In the genomic region with DNA sequence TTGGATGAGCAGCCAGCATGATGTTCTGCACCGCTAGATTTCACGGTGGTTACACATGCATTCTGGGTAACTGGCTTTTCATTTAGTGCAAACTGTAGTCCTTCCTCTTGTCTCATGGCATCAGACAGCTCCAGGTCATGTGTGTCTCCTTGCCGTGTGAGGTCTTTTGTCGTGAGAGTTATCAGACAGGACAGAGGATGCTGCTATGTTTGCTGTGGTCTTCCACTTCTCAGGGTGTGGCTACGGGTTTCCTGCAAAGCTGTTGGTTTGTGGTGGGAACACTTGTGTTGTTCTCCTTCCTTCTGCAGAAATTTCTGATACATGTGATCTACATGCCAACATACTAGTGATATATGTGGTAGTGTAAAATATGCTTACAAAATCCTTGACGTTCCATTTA, we compare ENCODE assay signal across 22 mouse cellular contexts.
DNase-seq lines count a peak whose midpoint lies in the region; ATAC-seq lines count a peak whose summit lies in the region.
"Had no signal": no experiment of that assay in that cellular context is flagged by ENCODE, and none has a peak within 500 bp of the region (broad histone marks: within the 10 kb centered on the region; RNA-seq: fewer than 3 reads in every experiment).

No protein-coding gene starts in this region.

- 97% methylated on average over 6 of the region's 6 CpGs for WGBS in forebrain, embryonic 14.5 days
- 88% methylated on average over 6 of the region's 6 CpGs for WGBS in kidney, embryonic 15.5 days

- H3K27me3 ChIP-seq in forebrain, embryonic 14.5 days (replicated peaks; ENCODE audit: control insufficient read depth, insufficient read depth, low read length) = no peaks in the 10 kb centered on the region
- H3K27me3 ChIP-seq in kidney, embryonic 15.5 days = no peaks in the 10 kb centered on the region
- H3K27me3 ChIP-seq: embryonic facial prominence, embryonic 12.5 days; hindbrain, embryonic 12.5 days had no signal

- DNase-seq in thymus, postnatal 14 days = peak; percentile 3
- DNase-seq in thymus, postnatal 4 days = no peak
- DNase-seq in naive thymus-derived CD4-positive, alpha-beta T cell, adult 2 months (ENCODE audit: low read depth) = peak; percentile 20
- DNase-seq in lung, postnatal 36 days = no peak
- DNase-seq in forebrain, embryonic 14.5 days (ENCODE audit: low spot score) = no peak
- DNase-seq: adrenal gland, postnatal 10 days; cerebellum, adult 11 months; cerebellum, adult 8-10 months; cerebellum, postnatal 14 days; forebrain, postnatal 0 days; gastrocnemius, postnatal 25 days; heart, adult 18-20 months; heart, postnatal 36 days had no signal

- no peaks in the 10 kb centered on the region for H3K9me3 ChIP-seq in forebrain, embryonic 14.5 days (replicated peaks; ENCODE audit: control insufficient read depth, low read length)
- H3K9me3 ChIP-seq in kidney, embryonic 15.5 days (replicated peaks) = no peaks in the 10 kb centered on the region
- H3K9me3 ChIP-seq: embryonic facial prominence, embryonic 12.5 days; heart, embryonic 10.5 days; hindbrain, embryonic 12.5 days had no signal

- H3K27ac ChIP-seq in forebrain, embryonic 14.5 days (ENCODE audit: low read depth, low read length) = no peak overlapping the region
- no peak overlapping the region for H3K27ac ChIP-seq in kidney, embryonic 15.5 days
- H3K27ac ChIP-seq: embryonic facial prominence, embryonic 12.5 days; heart, embryonic 10.5 days; hindbrain, embryonic 12.5 days had no signal

- no peak overlapping the region for H3K4me2 ChIP-seq in forebrain, embryonic 14.5 days (ENCODE audit: low read length)
- H3K4me2 ChIP-seq in kidney, embryonic 15.5 days = no peak overlapping the region
- H3K4me2 ChIP-seq: embryonic facial prominence, embryonic 12.5 days; hindbrain, embryonic 12.5 days had no signal

- H3K9ac ChIP-seq in forebrain, embryonic 14.5 days (ENCODE audit: low read length) = no peak overlapping the region
- H3K9ac ChIP-seq in kidney, embryonic 15.5 days = no peak overlapping the region
- H3K9ac ChIP-seq: embryonic facial prominence, embryonic 12.5 days; forebrain, postnatal 0 days; hindbrain, embryonic 12.5 days had no signal

- no peaks in the 10 kb centered on the region for H3K36me3 ChIP-seq in forebrain, embryonic 14.5 days (ENCODE audit: control insufficient read depth, insufficient read depth, low read length)
- no peaks in the 10 kb centered on the region for H3K36me3 ChIP-seq in kidney, embryonic 15.5 days
- H3K36me3 ChIP-seq: embryonic facial prominence, embryonic 12.5 days; G1E; heart, embryonic 10.5 days; hindbrain, embryonic 12.5 days had no signal

- no peak overlapping the region for H3K4me3 ChIP-seq in forebrain, embryonic 14.5 days (ENCODE audit: low read depth, low read length)
- no peak overlapping the region for H3K4me3 ChIP-seq in kidney, embryonic 15.5 days (replicated peaks)
- H3K4me3 ChIP-seq: embryonic facial prominence, embryonic 12.5 days; heart, embryonic 10.5 days; hindbrain, embryonic 12.5 days had no signal

- ATAC-seq in common myeloid progenitor, adult 5-6 weeks (replicated peaks; ENCODE audit: low read depth, poor library complexity, severe bottlenecking) = peak; percentile 91
- ATAC-seq in megakaryocyte, adult 5-6 weeks (ENCODE audit: poor library complexity, severe bottlenecking) = peak; percentile 67
- ATAC-seq in forebrain, embryonic 14.5 days = no peak
- no peak for ATAC-seq in kidney, embryonic 15.5 days (replicated peaks; ENCODE audit: low FRiP score)
- ATAC-seq: CD4-positive, CD25-positive, alpha-beta regulatory T cell, adult 4 months; forebrain, postnatal 0 days; hindbrain, embryonic 16.5 days had no signal

- no peaks in the 10 kb centered on the region for H3K4me1 ChIP-seq in forebrain, embryonic 14.5 days (ENCODE audit: control insufficient read depth, insufficient read depth, low read length)
- no peaks in the 10 kb centered on the region for H3K4me1 ChIP-seq in kidney, embryonic 15.5 days
- H3K4me1 ChIP-seq: embryonic facial prominence, embryonic 12.5 days; heart, embryonic 10.5 days; hindbrain, embryonic 12.5 days had no signal

Comparison
In these comparisons a context has a peak if more than half of its experiments do, and no peak if none do; other contexts are left out.
1. DNase-seq: peak in thymus, postnatal 14 days (single experiment) and naive thymus-derived CD4-positive, alpha-beta T cell, adult 2 months (single experiment); none in thymus, postnatal 4 days (single experiment), lung, postnatal 36 days (single experiment) and forebrain, embryonic 14.5 days (single experiment).
2. ATAC-seq: peak in common myeloid progenitor, adult 5-6 weeks (single experiment) and megakaryocyte, adult 5-6 weeks (single experiment); none in forebrain, embryonic 14.5 days (single experiment) and kidney, embryonic 15.5 days (single experiment).